Mouse (Mus musculus) forebrain, embryonic 10.5 days (tissue): Measurements from ENCODE around the gene Iqcn. TPM values are rescaled to one million over a fixed set of nuclear protein-coding genes. Genes with fewer than 3 reads are reported as not detected.

ENCODE experiments used
- DNase-seq: peaks from one replicate; pipeline ENCODE4 v3.0.0-alpha.2; 2017; ENCODE audit warnings: low spot score; ENCODE audit errors: extremely low spot score
- H3K27ac ChIP-seq: fragments of 300-500 bp; sonication (generic); 2 replicates; pipeline ENCODE4 v1.5.1; 2016; ENCODE audit warnings: mild to moderate bottlenecking
- H3K27me3 ChIP-seq: fragments of 300-500 bp; sonication (generic); 2 replicates; pipeline ENCODE4 v1.6.1; 2016; ENCODE audit warnings: mild to moderate bottlenecking; ENCODE audit not compliant: poor library complexity, severe bottlenecking
- H3K36me3 ChIP-seq: fragments of 300-500 bp; sonication (generic); replicated peaks from 2 replicates; pipeline ENCODE4 v1.6.1; 2016; ENCODE audit warnings: mild to moderate bottlenecking, moderate library complexity
- H3K4me1 ChIP-seq: fragments of 300-500 bp; sonication (generic); 2 replicates; pipeline ENCODE4 v1.6.1; 2016
- H3K4me3 ChIP-seq: fragments of 300-500 bp; sonication (generic); 2 replicates; pipeline ENCODE4 v1.5.1; 2016; ENCODE audit warnings: mild to moderate bottlenecking, moderate library complexity
- H3K9me3 ChIP-seq: fragments of 300-500 bp; sonication (generic); 2 replicates; pipeline ENCODE4 v1.6.1; 2016; ENCODE audit warnings: mild to moderate bottlenecking, moderate library complexity
- WGBS: fragments of 180-500 bp; shearing (Covaris S2); methylation state at CpG from one replicate; pipeline ENCODE4 v1.1.7; 2016; 5-methylcytosine and 5-hydroxymethylcytosine counted together
- polyA plus RNA-seq: library from polyadenylated mRNA; unstranded; fragments of >200 nt; fragmentation: Nextera tagmentation; extraction: Ambion mirVana; gene quantifications from 2 replicates; pipeline ENCODE4 v1.2.1, GENCODE M21; 2016

Iqcn gene
- polyA plus RNA-seq, 1 experiment from 2014 or later, result 0.02 TPM

- peaks cover 71% of the 10 kb centered on the region for H3K4me1 ChIP-seq
- H3K27ac ChIP-seq, result no peak overlapping the region
- 76% methylated on average over 22 of the region's 22 CpGs for WGBS
- H3K4me3 ChIP-seq, result no peak overlapping the region
- peaks cover 26% of the 10 kb centered on the region for H3K36me3 ChIP-seq
- H3K27me3 ChIP-seq, result peaks cover 19% of the 10 kb centered on the region
- DNase-seq, result no peak
- no peaks in the 10 kb centered on the region for H3K9me3 ChIP-seq
Measured at GRCm38 (mm10) chr8:70757523-70758307, 54.5 kb downstream of the Iqcn start.

- Histone ChIP-seq H3K27ac (no peak overlapping the region; the same call in 1 of the 2 replicates), H3K4me3 (no peak overlapping the region), H3K4me1 (peaks cover 66% of the 10 kb centered on the region), H3K36me3 (peaks cover 26% of the 10 kb centered on the region), H3K27me3 (peaks cover 19% of the 10 kb centered on the region), H3K9me3 (no peaks in the 10 kb centered on the region)
- DNase-seq, result no peak
- 87% methylated on average over 7 of the region's 7 CpGs for WGBS
Measured at GRCm38 (mm10) chr8:70758308-70758615, 55.0 kb downstream of the Iqcn start.

GRCm38 (mm10) chr8:70758616-70759561 is 55.6 kb downstream of the Iqcn start:
- H3K27me3 ChIP-seq, result peaks cover 19% of the 10 kb centered on the region
- peak overlapping the region; percentile 81; the same call in 1 of the 2 replicates for H3K4me3 ChIP-seq
- WGBS, result 80% methylated on average over 19 of the region's 19 CpGs
- DNase-seq, result no peak
- no peaks in the 10 kb centered on the region for H3K9me3 ChIP-seq
- H3K27ac ChIP-seq, result no peak overlapping the region; the same call in 1 of the 2 replicates
- peaks cover 26% of the 10 kb centered on the region for H3K36me3 ChIP-seq
- peaks cover 61% of the 10 kb centered on the region for H3K4me1 ChIP-seq

- WGBS, result under 1% methylated on average over 22 of the region's 22 CpGs
- Histone ChIP-seq H3K9me3 (no peaks in the 10 kb centered on the region), H3K27ac (peak overlapping the region; percentile 85), H3K36me3 (peaks cover 32% of the 10 kb centered on the region), H3K4me3 (peak overlapping the region; percentile 81), H3K4me1 (peaks cover 58% of the 10 kb centered on the region), H3K27me3 (peaks cover 23% of the 10 kb centered on the region)
- no peak for DNase-seq
Measured at GRCm38 (mm10) chr8:70760350-70760749, 57.1 kb downstream of the Iqcn start.

- Histone ChIP-seq H3K27ac (peak within 1 kb of the TSS; percentile 85), H3K9me3 (no peaks in the 10 kb centered on the region), H3K36me3 (peaks cover 32% of the 10 kb centered on the region), H3K27me3 (peaks cover 19% of the 10 kb centered on the region), H3K4me3 (peak within 1 kb of the TSS; percentile 81), H3K4me1 (peaks cover 58% of the 10 kb centered on the region)
- peak; percentile 98 for DNase-seq
- WGBS, result under 1% methylated on average over 55 of the region's 55 CpGs
Measured at GRCm38 (mm10) chr8:70760775-70761406, 57.6 kb downstream of the Iqcn start, which contains the start of gene Mpv17l2. Gene Mpv17l2 (minus strand): TSS chr8:70760946.

GRCm38 (mm10) chr8:70762118-70762517 is 58.9 kb downstream of the Iqcn start:
- no peak for DNase-seq
- H3K4me1 ChIP-seq, result peaks cover 66% of the 10 kb centered on the region
- peaks cover 13% of the 10 kb centered on the region; the same call in 1 of the 2 replicates for H3K27me3 ChIP-seq
- H3K4me3 ChIP-seq, result no peak overlapping the region
- no peaks in the 10 kb centered on the region for H3K9me3 ChIP-seq
- H3K27ac ChIP-seq, result no peak overlapping the region
- H3K36me3 ChIP-seq, result peaks cover 20% of the 10 kb centered on the region
- 80% methylated on average over 1 of the region's 1 CpGs for WGBS

- Histone ChIP-seq H3K9me3 (no peaks in the 10 kb centered on the region), H3K36me3 (peaks cover 16% of the 10 kb centered on the region), H3K27ac (no peak overlapping the region), H3K4me1 (peaks cover 69% of the 10 kb centered on the region), H3K27me3 (peaks cover 19% of the 10 kb centered on the region), H3K4me3 (no peak overlapping the region)
- 5% methylated on average over 3 of the region's 3 CpGs for WGBS
- peak; percentile 66 for DNase-seq
Measured at GRCm38 (mm10) chr8:70763354-70763753, 60.1 kb downstream of the Iqcn start.

GRCm38 (mm10) chr8:70764026-70764425 is 60.8 kb downstream of the Iqcn start:
- Histone ChIP-seq H3K9me3 (no peaks in the 10 kb centered on the region), H3K27me3 (peaks cover 22% of the 10 kb centered on the region), H3K27ac (no peak overlapping the region), H3K4me3 (no peak overlapping the region), H3K4me1 (peaks cover 70% of the 10 kb centered on the region), H3K36me3 (peaks cover 20% of the 10 kb centered on the region)
- WGBS, result 86% methylated on average over 8 of the region's 8 CpGs
- no peak for DNase-seq

- no peak overlapping the region; the same call in 1 of the 2 replicates for H3K4me3 ChIP-seq
- DNase-seq, result no peak
- H3K4me1 ChIP-seq, result peaks cover 70% of the 10 kb centered on the region
- no peak overlapping the region for H3K27ac ChIP-seq
- 94% methylated on average over 13 of the region's 13 CpGs for WGBS
- H3K9me3 ChIP-seq, result no peaks in the 10 kb centered on the region
- peaks cover 27% of the 10 kb centered on the region for H3K36me3 ChIP-seq
- peaks cover 20% of the 10 kb centered on the region for H3K27me3 ChIP-seq
Measured at GRCm38 (mm10) chr8:70764676-70765075, 61.4 kb downstream of the Iqcn start.

GRCm38 (mm10) chr8:70765329-70765728 is 62.1 kb downstream of the Iqcn start:
- H3K9me3 ChIP-seq, result no peaks in the 10 kb centered on the region
- WGBS, result 83% methylated on average over 9 of the region's 9 CpGs
- no peak for DNase-seq
- peaks cover 27% of the 10 kb centered on the region for H3K27me3 ChIP-seq
- peaks cover 33% of the 10 kb centered on the region for H3K36me3 ChIP-seq
- H3K4me1 ChIP-seq, result peaks cover 67% of the 10 kb centered on the region
- 0 out of 2 replicates have a peak overlapping the region, but pooled peaks have one; percentile 22 for H3K27ac ChIP-seq
- H3K4me3 ChIP-seq, result peak overlapping the region; percentile 52

- WGBS, result 2% methylated on average over 34 of the region's 34 CpGs
- Histone ChIP-seq H3K4me1 (peaks cover 61% of the 10 kb centered on the region), H3K27ac (peak overlapping the region; percentile 65)
Measured at GRCm38 (mm10) chr8:70765838-70766570, 62.7 kb downstream of the Iqcn start.

More at GRCm38 (mm10) chr8:70765838-70766570, 62.7 kb downstream of the Iqcn start:
- H3K9me3 ChIP-seq, result no peaks in the 10 kb centered on the region
- DNase-seq, result peak; percentile 44
- peak overlapping the region; percentile 52 for H3K4me3 ChIP-seq
- H3K36me3 ChIP-seq, result peaks cover 40% of the 10 kb centered on the region
- peaks cover 33% of the 10 kb centered on the region for H3K27me3 ChIP-seq
